Mouse (Mus musculus) forebrain, embryonic 12.5 days (tissue): ENCODE measurements around the gene Ncor2. TPM values are rescaled to one million over a fixed set of nuclear protein-coding genes. Genes with fewer than 3 reads are reported as not detected.
A peak's percentile ranks its signal among the peaks of the same experiment; 100 is the strongest.

Experiments used
- ATAC-seq: fragments of 200-750 bp; cut with Nextera tagmentation; 2 replicates; pipeline ENCODE4 v1.8.0; 2017; ENCODE audit warnings: moderate TSS enrichment; ENCODE audit not compliant: low FRiP score
- H3K27ac ChIP-seq: fragments of 300-500 bp; sonication (generic); 2 replicates; pipeline ENCODE4 v1.5.1; 2016; ENCODE audit warnings: mild to moderate bottlenecking
- H3K27me3 ChIP-seq: fragments of 300-500 bp; sonication (generic); 2 replicates; pipeline ENCODE4 v1.6.1; 2016; ENCODE audit warnings: mild to moderate bottlenecking
- H3K36me3 ChIP-seq: fragments of 300-500 bp; sonication (generic); replicated peaks from 2 replicates; pipeline ENCODE4 v1.6.1; 2016; ENCODE audit warnings: mild to moderate bottlenecking
- H3K4me1 ChIP-seq: fragments of 300-500 bp; sonication (generic); 2 replicates; pipeline ENCODE4 v1.6.1; 2016
- H3K4me2 ChIP-seq: fragments of 300-500 bp; sonication (generic); 2 replicates; pipeline ENCODE4 v1.6.1; 2016; ENCODE audit warnings: mild to moderate bottlenecking, moderate library complexity
- H3K4me3 ChIP-seq: fragments of 300-500 bp; sonication (generic); replicated peaks from 2 replicates; pipeline ENCODE4 v1.5.1; 2016; ENCODE audit warnings: mild to moderate bottlenecking
- H3K9ac ChIP-seq: fragments of 300-500 bp; sonication (generic); 2 replicates; pipeline ENCODE4 v1.6.1; 2016; ENCODE audit warnings: mild to moderate bottlenecking
- H3K9me3 ChIP-seq: fragments of 300-500 bp; sonication (generic); 2 replicates; pipeline ENCODE4 v1.6.1; 2016
- WGBS: fragments of 180-500 bp; shearing (Covaris S2); methylation state at CpG from one replicate; pipeline ENCODE4 v1.1.7; 2016; 5-methylcytosine and 5-hydroxymethylcytosine counted together
- polyA plus RNA-seq: library from polyadenylated mRNA; unstranded; fragments of >200 nt; fragmentation: Nextera tagmentation; extraction: Ambion mirVana; gene quantifications from 2 replicates; pipeline ENCODE4 v1.2.1, GENCODE M21; 2016

The Ncor2 gene
- polyA plus RNA-seq, 1 experiment from 2014 or later: 26.0 TPM

- H3K27ac ChIP-seq: 0 out of 2 replicates have a peak overlapping the region, but pooled peaks have one; percentile 25
Measured at GRCm38 (mm10) chr5:125056696-125057554, 122.1 kb downstream of the Ncor2 start.

DNA sequence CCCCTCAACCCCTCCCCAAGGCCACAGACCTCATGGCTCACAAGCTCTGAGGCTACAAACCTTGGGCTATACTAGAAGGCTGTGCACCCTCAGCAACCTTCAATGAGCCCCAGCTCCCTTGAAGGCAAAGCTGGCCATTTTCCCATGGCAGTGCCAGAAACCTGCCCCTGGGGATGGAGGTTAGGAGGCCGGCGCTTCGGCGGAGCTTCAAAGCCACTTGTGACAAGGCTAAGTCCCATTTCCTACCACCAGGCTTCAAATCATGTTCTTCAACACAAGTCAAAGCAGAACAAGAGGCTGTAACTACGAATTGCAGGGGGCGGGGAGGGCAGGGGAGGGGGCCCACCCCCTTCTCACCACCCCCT, 122.7 kb downstream of the Ncor2 start:
- Histone ChIP-seq H3K27ac (no peak overlapping the region), H3K4me3 (no peak overlapping the region), H3K27me3 (peaks cover 17% of the 10 kb centered on the region), H3K9ac (no peak overlapping the region), H3K4me1 (peaks cover 48% of the 10 kb centered on the region), H3K9me3 (no peaks in the 10 kb centered on the region), H3K36me3 (peaks cover 31% of the 10 kb centered on the region), H3K4me2 (peak overlapping the region; percentile 29; the same call in 1 of the 2 replicates)
- ATAC-seq: no peak
- WGBS: 11% methylated on average over 6 of the region's 6 CpGs

More at GRCm38 (mm10) chr5:125056696-125057554, 122.1 kb downstream of the Ncor2 start:
- Histone ChIP-seq H3K4me3 (no peak overlapping the region), H3K4me1 (peaks cover 48% of the 10 kb centered on the region), H3K9ac (0 out of 2 replicates have a peak overlapping the region, but pooled peaks have one; percentile 59), H3K4me2 (peak overlapping the region; percentile 29), H3K27me3 (peaks cover 17% of the 10 kb centered on the region), H3K9me3 (no peaks in the 10 kb centered on the region), H3K36me3 (peaks cover 35% of the 10 kb centered on the region)
- 0 out of 2 replicates have a peak, but pooled peaks have one; percentile 13 for ATAC-seq
- WGBS: 7% methylated on average over 19 of the region's 19 CpGs

- no peaks in the 10 kb centered on the region for H3K9me3 ChIP-seq
- peaks cover 32% of the 10 kb centered on the region for H3K36me3 ChIP-seq
- H3K27me3 ChIP-seq: peaks cover 17% of the 10 kb centered on the region
- no peak overlapping the region for H3K4me3 ChIP-seq
- no peak overlapping the region for H3K27ac ChIP-seq
- H3K4me1 ChIP-seq: peaks cover 48% of the 10 kb centered on the region
- 58% methylated on average over 8 of the region's 8 CpGs for WGBS
- no peak overlapping the region for H3K9ac ChIP-seq
- ATAC-seq: no peak
- 0 out of 2 replicates have a peak overlapping the region, but pooled peaks have one; percentile 29 for H3K4me2 ChIP-seq
Measured at GRCm38 (mm10) chr5:125055901-125056300, 123.1 kb downstream of the Ncor2 start.

DNA sequence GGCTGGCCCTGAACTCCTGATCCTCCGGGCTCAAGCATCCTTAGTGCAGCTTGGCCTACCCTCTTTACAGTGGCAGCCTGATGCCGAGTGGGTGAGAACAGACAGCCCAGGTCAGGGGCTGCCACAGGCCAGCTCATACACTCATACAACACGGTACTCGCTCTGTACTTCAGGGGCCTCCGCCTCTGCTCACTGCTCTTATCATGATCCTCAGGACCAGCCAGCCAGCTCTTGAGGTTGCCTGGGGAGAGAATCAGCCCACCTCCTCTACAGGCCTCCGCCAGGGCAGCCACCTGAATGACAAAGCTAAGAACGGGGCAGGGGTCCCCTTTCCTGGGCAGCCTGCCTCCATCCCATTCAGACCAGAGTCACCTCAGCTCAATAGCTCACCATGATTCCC, 125.4 kb downstream of the Ncor2 start:
- 72% methylated on average over 7 of the region's 7 CpGs for WGBS
- Histone ChIP-seq H3K4me3 (no peak overlapping the region), H3K4me1 (peaks cover 33% of the 10 kb centered on the region), H3K27me3 (peaks cover 14% of the 10 kb centered on the region), H3K27ac (no peak overlapping the region), H3K36me3 (peaks cover 55% of the 10 kb centered on the region), H3K9me3 (no peaks in the 10 kb centered on the region), H3K4me2 (no peak overlapping the region), H3K9ac (no peak overlapping the region)
- ATAC-seq: no peak

GRCm38 (mm10) chr5:125052603-125053488, 126.2 kb downstream of the Ncor2 start:
- WGBS: 78% methylated on average over 23 of the region's 23 CpGs
- Histone ChIP-seq H3K9me3 (no peaks in the 10 kb centered on the region), H3K4me1 (peaks cover 25% of the 10 kb centered on the region), H3K4me2 (no peak overlapping the region), H3K4me3 (no peak overlapping the region), H3K27ac (0 out of 2 replicates have a peak overlapping the region, but pooled peaks have one; percentile 19), H3K36me3 (peaks cover 63% of the 10 kb centered on the region), H3K27me3 (peaks cover 6% of the 10 kb centered on the region; the same call in 1 of the 2 replicates), H3K9ac (no peak overlapping the region)
- ATAC-seq: no peak

DNA sequence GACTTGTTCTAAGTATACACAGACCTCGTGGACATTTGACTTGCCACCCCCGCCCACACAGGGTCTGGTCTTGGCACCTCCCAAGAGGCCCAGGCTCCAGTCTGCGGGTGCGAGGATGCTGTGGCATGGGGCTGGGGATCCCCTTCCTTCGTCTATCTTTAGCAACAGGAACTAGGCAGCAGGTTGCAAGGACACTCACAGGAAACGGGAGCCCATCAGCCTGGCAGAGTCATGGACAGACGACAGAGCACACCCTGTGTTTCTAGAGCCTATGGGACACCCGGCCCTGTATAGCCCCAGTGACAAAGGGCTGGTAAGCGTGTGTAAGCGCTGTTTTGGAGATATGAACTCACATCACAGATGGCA, 126.8 kb downstream of the Ncor2 start:
- no peak overlapping the region for H3K9ac ChIP-seq
- peaks cover 69% of the 10 kb centered on the region for H3K36me3 ChIP-seq
- WGBS: 85% methylated on average over 10 of the region's 10 CpGs
- ATAC-seq: no peak
- no peak overlapping the region for H3K4me2 ChIP-seq
- peaks cover 18% of the 10 kb centered on the region for H3K4me1 ChIP-seq
- H3K9me3 ChIP-seq: no peaks in the 10 kb centered on the region
- no peaks in the 10 kb centered on the region for H3K27me3 ChIP-seq
- 0 out of 2 replicates have a peak overlapping the region, but pooled peaks have one; percentile 19 for H3K27ac ChIP-seq
- no peak overlapping the region for H3K4me3 ChIP-seq

DNA sequence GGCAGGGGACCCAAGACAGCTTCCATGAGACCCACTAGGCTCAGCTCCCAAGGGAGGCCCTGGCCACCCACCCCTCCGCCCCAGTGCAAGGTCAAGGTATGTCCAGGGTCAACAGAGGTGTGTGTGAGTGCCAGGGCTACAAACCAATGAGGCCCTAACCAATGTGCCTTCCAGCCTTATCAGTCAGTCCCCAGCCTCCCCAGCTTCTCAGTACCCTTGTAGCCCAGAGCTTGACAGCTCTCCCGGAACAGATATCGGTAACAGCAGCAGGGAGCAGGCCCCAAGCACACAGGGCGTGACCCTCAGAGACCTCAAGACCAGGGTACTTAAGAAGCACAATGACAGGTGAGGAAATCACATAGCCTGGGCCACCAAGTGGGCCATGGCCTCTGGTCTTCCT, 129.5 kb downstream of the Ncor2 start:
- no peak overlapping the region for H3K4me3 ChIP-seq
- WGBS: 92% methylated on average over 4 of the region's 4 CpGs
- H3K27me3 ChIP-seq: no peaks in the 10 kb centered on the region
- H3K27ac ChIP-seq: no peak overlapping the region
- H3K4me2 ChIP-seq: no peak overlapping the region
- no peaks in the 10 kb centered on the region for H3K9me3 ChIP-seq
- H3K9ac ChIP-seq: no peak overlapping the region
- ATAC-seq: no peak
- peaks cover 80% of the 10 kb centered on the region for H3K36me3 ChIP-seq
- H3K4me1 ChIP-seq: peaks cover 21% of the 10 kb centered on the region

GRCm38 (mm10) chr5:125046436-125046835, 132.6 kb downstream of the Ncor2 start:
- no peaks in the 10 kb centered on the region for H3K9me3 ChIP-seq
- H3K4me1 ChIP-seq: peaks cover 26% of the 10 kb centered on the region
- H3K4me2 ChIP-seq: no peak overlapping the region
- no peak overlapping the region for H3K9ac ChIP-seq
- no peak overlapping the region for H3K4me3 ChIP-seq
- no peak for ATAC-seq
- 87% methylated on average over 5 of the region's 5 CpGs for WGBS
- H3K27me3 ChIP-seq: no peaks in the 10 kb centered on the region
- 0 out of 2 replicates have a peak overlapping the region, but pooled peaks have one; percentile 4 for H3K27ac ChIP-seq
- peaks cover 88% of the 10 kb centered on the region for H3K36me3 ChIP-seq

DNA sequence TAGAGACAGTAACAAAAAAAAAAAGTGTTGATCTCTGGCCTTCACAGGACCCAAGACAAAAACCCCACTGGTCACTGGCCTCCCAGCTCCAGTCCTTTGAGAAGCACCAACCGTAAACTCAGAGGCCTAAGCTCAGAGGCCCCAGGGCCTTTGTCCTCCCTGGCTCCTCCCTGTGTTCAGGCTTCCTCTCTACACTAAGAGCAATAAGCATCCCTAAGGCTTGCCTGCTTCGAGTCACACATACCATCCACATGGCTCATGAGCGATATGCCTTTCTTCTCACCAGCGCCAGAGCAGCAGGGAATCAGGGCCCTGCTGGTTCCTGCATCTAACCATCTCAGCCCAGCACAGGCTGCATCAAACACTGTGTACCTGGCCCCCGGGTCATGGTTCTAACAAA, 133.8 kb downstream of the Ncor2 start:
- Histone ChIP-seq H3K4me1 (peaks cover 31% of the 10 kb centered on the region), H3K27me3 (no peaks in the 10 kb centered on the region), H3K9me3 (no peaks in the 10 kb centered on the region), H3K4me2 (no peak overlapping the region), H3K27ac (peak overlapping the region; percentile 65), H3K36me3 (peaks cover 88% of the 10 kb centered on the region), H3K9ac (no peak overlapping the region), H3K4me3 (no peak overlapping the region)
- WGBS: 17% methylated on average over 5 of the region's 5 CpGs
- ATAC-seq: no peak

- no peak for ATAC-seq
- H3K4me2 ChIP-seq: no peak overlapping the region
- no peaks in the 10 kb centered on the region for H3K27me3 ChIP-seq
- no peak overlapping the region for H3K9ac ChIP-seq
- H3K4me1 ChIP-seq: peaks cover 32% of the 10 kb centered on the region
- H3K36me3 ChIP-seq: peaks cover 88% of the 10 kb centered on the region
- H3K27ac ChIP-seq: no peak overlapping the region
- H3K4me3 ChIP-seq: no peak overlapping the region
- H3K9me3 ChIP-seq: no peaks in the 10 kb centered on the region
- 91% methylated on average over 6 of the region's 6 CpGs for WGBS
Measured at GRCm38 (mm10) chr5:125043448-125043847, 135.6 kb downstream of the Ncor2 start.

- Histone ChIP-seq H3K4me2 (no peak overlapping the region), H3K9ac (no peak overlapping the region), H3K27me3 (no peaks in the 10 kb centered on the region), H3K4me3 (no peak overlapping the region), H3K27ac (no peak overlapping the region), H3K36me3 (peaks cover 88% of the 10 kb centered on the region), H3K4me1 (peaks cover 29% of the 10 kb centered on the region), H3K9me3 (no peaks in the 10 kb centered on the region)
- 86% methylated on average over 9 of the region's 9 CpGs for WGBS
- ATAC-seq: no peak
Measured at GRCm38 (mm10) chr5:125041578-125041977, 137.4 kb downstream of the Ncor2 start.

GRCm38 (mm10) chr5:125040128-125040584, 138.9 kb downstream of the Ncor2 start:
- Histone ChIP-seq H3K27me3 (no peaks in the 10 kb centered on the region), H3K27ac (0 out of 2 replicates have a peak overlapping the region, but pooled peaks have one; percentile 5), H3K9ac (no peak overlapping the region), H3K4me3 (no peak overlapping the region), H3K4me1 (peaks cover 15% of the 10 kb centered on the region), H3K36me3 (peaks cover 88% of the 10 kb centered on the region), H3K4me2 (no peak overlapping the region), H3K9me3 (no peaks in the 10 kb centered on the region)
- 85% methylated on average over 5 of the region's 5 CpGs for WGBS
- ATAC-seq: no peak
